Mouse (Mus musculus) lung, adult 2 months (tissue): ENCODE results near the gene Ostf1. TPM values are rescaled to one million over a fixed set of nuclear protein-coding genes. Genes with fewer than 3 reads are reported as not detected.

Experiments used
- DNase-seq: peaks from one replicate; pipeline ENCODE4 v3.0.0; 2022
- H3K4me1 ChIP-seq: fragments of 200-500 bp; 2 replicates; pipeline ENCODE4 v1.6.1; 2011; ENCODE audit warnings: low read length; ENCODE audit not compliant: control insufficient read depth, insufficient read depth
- H3K4me3 ChIP-seq: fragments of 200-500 bp; replicated peaks from 2 replicates; pipeline ENCODE3; 2011; ENCODE audit warnings: low read depth, mild to moderate bottlenecking, control low read depth, low read length; ENCODE audit errors: extremely low read depth
- CTCF ChIP-seq: fragments of 200-500 bp; IDR thresholded peaks from 2 replicates; pipeline ENCODE4 v1.5.1; 2011; ENCODE audit warnings: mild to moderate bottlenecking, low read length, control low read depth; ENCODE audit not compliant: insufficient read depth
- POLR2A ChIP-seq: fragments of 200-500 bp; IDR thresholded peaks from 2 replicates; pipeline ENCODE4 v1.6.1; 2011; ENCODE audit warnings: low read depth, mild to moderate bottlenecking, control low read depth, low read length, borderline replicate concordance; ENCODE audit errors: extremely low read depth
- WGBS: fragments of 180-500 bp; shearing (Covaris S2); methylation state at CpG from one replicate; pipeline ENCODE4 v1.1.7; 2018; 5-methylcytosine and 5-hydroxymethylcytosine counted together
- polyA plus RNA-seq: library from polyadenylated mRNA; depleted of rRNA; stranded (reverse); fragments of >200 nt; gene quantifications from 2 replicates; pipeline ENCODE4 v1.2.3, GENCODE M21; 2012; rRNA removed

Gene Ostf1
- polyA plus RNA-seq = 76.8 and 79.7 TPM in 2 replicates

GRCm38 (mm10) chr19:18631644-18632219 lies at the start of gene Ostf1, which contains the start of gene Nmrk1:
Ostf1 (minus strand) TSS chr19:18631823.
Nmrk1 (plus strand) TSS chr19:18631950.
- WGBS = 1% methylated on average over 51 of the region's 51 CpGs
- peak; percentile 99 for DNase-seq
- H3K4me3 ChIP-seq = peak within 1 kb of the TSS; percentile 97
- peak; percentile 74 for TF ChIP-seq POLR2A
- TF ChIP-seq CTCF = no peak
- H3K4me1 ChIP-seq = peaks cover 9% of the 10 kb centered on the region; the same call in 1 of the 2 replicates

DNA sequence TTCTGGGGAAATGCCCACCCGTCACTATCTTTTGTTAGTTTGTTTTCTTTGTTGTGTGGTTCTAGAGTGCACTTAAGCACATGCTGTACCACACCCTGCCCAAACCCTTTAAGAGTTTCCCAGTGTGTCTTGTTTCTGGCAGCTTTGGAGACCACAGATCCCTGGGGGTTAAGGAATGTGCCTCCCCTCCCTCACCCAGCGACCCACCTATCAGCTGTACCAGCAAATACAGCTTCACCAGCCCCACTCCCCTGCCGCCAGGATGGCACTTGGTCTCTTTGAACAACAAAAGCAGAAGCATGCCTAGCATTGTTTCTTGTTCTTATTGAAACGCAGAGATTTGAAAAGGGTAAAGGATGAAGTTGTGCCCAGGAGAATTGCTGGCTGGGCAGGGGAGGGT lies 41.5 kb upstream of the Ostf1 start:
- DNase-seq = no peak
- peaks cover 13% of the 10 kb centered on the region for H3K4me1 ChIP-seq
- no peak overlapping the region for H3K4me3 ChIP-seq
- no peak for TF ChIP-seq POLR2A
- no peak for TF ChIP-seq CTCF
- 49% methylated on average over 4 of the region's 4 CpGs for WGBS

DNA sequence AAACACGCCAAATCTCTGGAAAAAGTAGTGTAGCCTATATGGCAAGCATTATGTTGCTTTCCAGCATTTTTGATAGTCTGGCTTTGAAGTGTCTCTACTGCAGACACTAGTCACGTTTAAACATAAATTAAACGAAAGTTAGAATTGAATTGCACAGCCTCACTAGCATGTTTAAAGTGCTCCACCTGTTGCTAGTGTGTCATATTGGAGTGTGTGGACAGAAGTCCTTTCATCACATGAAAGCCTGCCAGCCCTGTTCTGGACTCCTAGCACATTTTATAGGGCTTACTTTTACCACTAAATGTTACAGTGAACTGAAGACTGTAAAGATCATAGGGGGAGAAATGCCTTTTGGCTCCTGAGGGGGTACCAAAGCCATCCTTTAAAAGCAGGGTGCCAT lies 40.9 kb upstream of the Ostf1 start:
- WGBS = 64% methylated on average over 3 of the region's 3 CpGs
- no peak for DNase-seq
- Histone ChIP-seq H3K4me3 (no peak overlapping the region), H3K4me1 (peaks cover 13% of the 10 kb centered on the region)
- TF ChIP-seq CTCF (no peak), POLR2A (no peak)

DNA sequence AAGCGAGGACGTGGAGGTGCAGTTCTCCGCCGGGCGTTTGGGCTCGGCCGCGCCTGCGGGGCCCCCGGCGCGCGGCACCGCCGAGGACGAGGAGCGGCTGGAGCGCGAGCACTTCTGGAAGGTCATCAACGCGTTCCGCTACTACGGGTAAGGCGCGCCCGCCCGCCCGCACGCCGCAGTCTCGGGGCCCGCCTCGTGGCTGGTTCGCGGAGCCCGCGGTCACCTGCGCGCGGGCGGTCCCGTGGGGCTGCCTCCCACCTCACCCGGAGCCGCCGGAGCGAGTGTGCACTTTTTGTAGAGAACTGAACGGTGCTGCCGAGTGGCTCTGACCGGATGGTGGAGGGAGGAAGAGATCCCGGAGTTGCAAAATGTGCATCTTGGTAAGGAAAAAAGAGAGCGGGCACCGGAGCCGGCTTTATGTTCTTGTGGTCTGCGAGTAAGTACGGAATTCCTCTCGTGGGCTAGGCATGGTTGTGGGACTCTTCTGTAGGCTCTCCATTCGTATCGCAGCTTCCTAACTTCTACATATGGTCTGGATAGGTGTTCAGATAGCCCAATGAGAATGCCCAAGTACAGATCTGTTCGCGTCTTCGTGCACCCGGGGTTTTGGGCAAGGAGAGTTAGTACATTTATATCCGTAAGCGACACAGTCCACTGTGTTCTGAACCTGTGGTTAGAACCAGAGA lies 39.6 kb upstream of the Ostf1 start:
- no peak for TF ChIP-seq CTCF
- no peak for TF ChIP-seq POLR2A
- Histone ChIP-seq H3K4me1 (peaks cover 11% of the 10 kb centered on the region; the same call in 1 of the 2 replicates), H3K4me3 (peak overlapping the region; percentile 62)
- peak; percentile 61 for DNase-seq
- WGBS = under 1% methylated on average over 64 of the region's 64 CpGs

GRCm38 (mm10) chr19:18670608-18671007 lies 39.0 kb upstream of the Ostf1 start, which contains the start of gene Carnmt1:
Carnmt1 (plus strand) TSS chr19:18670764.
- under 1% methylated on average over 56 of the region's 58 CpGs for WGBS
- DNase-seq = peak; percentile 99
- Histone ChIP-seq H3K4me1 (peaks cover 11% of the 10 kb centered on the region; the same call in 1 of the 2 replicates), H3K4me3 (peak within 1 kb of the TSS; percentile 62)
- no peak; the same call in 1 of the 2 replicates for TF ChIP-seq POLR2A
- no peak for TF ChIP-seq CTCF

DNA sequence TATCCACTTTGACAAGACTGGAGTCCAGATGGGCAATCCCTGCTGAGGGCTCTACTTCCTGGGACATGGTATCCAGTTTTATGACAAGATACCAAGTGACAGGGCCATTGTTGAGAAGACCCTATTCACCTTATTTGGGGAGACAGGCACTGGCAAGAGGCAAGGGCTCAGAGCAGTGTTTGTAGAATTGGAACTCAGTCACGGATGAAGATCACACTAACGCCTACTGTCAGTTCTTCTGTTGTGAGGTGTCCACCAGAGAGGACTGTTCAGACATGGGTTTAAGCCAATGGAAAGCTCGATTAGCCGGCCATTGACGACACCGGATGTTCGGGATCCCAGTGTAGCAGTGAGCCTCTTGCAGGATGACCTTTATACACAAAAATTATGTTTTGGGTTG lies 37.9 kb upstream of the Ostf1 start:
- WGBS = 91% methylated on average over 7 of the region's 7 CpGs
- no peak for DNase-seq
- TF ChIP-seq CTCF (no peak), POLR2A (no peak)
- H3K4me3 ChIP-seq = no peak overlapping the region
- peaks cover 11% of the 10 kb centered on the region; the same call in 1 of the 2 replicates for H3K4me1 ChIP-seq

- TF ChIP-seq POLR2A (no peak), CTCF (no peak)
- Histone ChIP-seq H3K4me3 (no peak overlapping the region), H3K4me1 (peaks cover 3% of the 10 kb centered on the region; the same call in 1 of the 2 replicates)
- no peak for DNase-seq
- WGBS = 83% methylated on average over 7 of the region's 7 CpGs
These were observed 35.3 kb upstream of the Ostf1 start for GRCm38 (mm10) chr19:18666966-18667365.

GRCm38 (mm10) chr19:18663904-18664303 lies 32.3 kb upstream of the Ostf1 start:
- H3K4me1 ChIP-seq = no peaks in the 10 kb centered on the region
- 50% methylated on average over 2 of the region's 2 CpGs for WGBS

GRCm38 (mm10) chr19:18661683-18662082 lies 30.1 kb upstream of the Ostf1 start:
- TF ChIP-seq CTCF (no peak), POLR2A (no peak)
- DNase-seq = no peak
- no peak overlapping the region for H3K4me3 ChIP-seq
- H3K4me1 ChIP-seq = no peaks in the 10 kb centered on the region
- WGBS = 45% methylated on average over 1 of the region's 1 CpGs

More at GRCm38 (mm10) chr19:18663904-18664303, 32.3 kb upstream of the Ostf1 start:
- H3K4me3 ChIP-seq = no peak overlapping the region
- TF ChIP-seq CTCF (no peak), POLR2A (no peak)
- DNase-seq = no peak
